In the genomic region with DNA sequence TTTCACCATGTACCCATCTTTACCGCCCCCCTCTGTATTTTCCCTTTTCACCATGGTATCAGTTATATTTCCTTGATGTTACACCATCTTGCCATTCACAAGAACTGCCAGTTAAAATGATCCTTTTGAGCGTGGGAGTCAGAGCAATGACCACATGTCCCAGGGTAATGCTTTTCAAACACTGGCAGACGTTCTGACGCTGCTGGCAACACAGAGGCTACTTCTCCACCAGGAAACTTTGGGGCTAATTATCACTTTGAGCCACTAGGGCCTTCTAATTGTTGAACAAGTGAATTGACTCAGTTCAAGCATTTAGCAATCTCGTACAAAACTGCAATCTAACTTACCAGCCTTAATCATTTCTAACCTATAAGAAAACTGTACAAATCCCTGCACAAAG, we compare ENCODE assay signal across 20 mouse cellular contexts. TPM values are rescaled to one million over a fixed set of nuclear protein-coding genes. Genes with fewer than 3 reads are reported as not detected.
DNase-seq lines count a peak whose midpoint lies in the region; ATAC-seq and TF ChIP-seq lines count a peak whose summit lies in the region.
"Had no signal": no experiment of that assay in that cellular context is flagged by ENCODE, and none has a peak within 500 bp of the region (broad histone marks: within the 10 kb centered on the region; RNA-seq: fewer than 3 reads in every experiment).

No protein-coding gene starts in this region.

- H3K36me3 ChIP-seq in forebrain, postnatal 0 days (ENCODE audit: insufficient read depth) = no peaks in the 10 kb centered on the region
- H3K36me3 ChIP-seq in forebrain, embryonic 12.5 days (replicated peaks) = no peaks in the 10 kb centered on the region
- no peaks in the 10 kb centered on the region for H3K36me3 ChIP-seq in midbrain, embryonic 14.5 days (ENCODE audit: control insufficient read depth, insufficient read depth, low read length)
- no peaks in the 10 kb centered on the region for H3K36me3 ChIP-seq in midbrain, embryonic 16.5 days (ENCODE audit: control insufficient read depth, insufficient read depth, low read length)
- H3K36me3 ChIP-seq: embryonic facial prominence, embryonic 15.5 days; forebrain, embryonic 10.5 days; heart, embryonic 12.5 days; hindbrain, embryonic 10.5 days had no signal

- H3K4me1 ChIP-seq in forebrain, postnatal 0 days (ENCODE audit: insufficient read depth) = peaks cover 4% of the 10 kb centered on the region; the same call in 1 of the 2 replicates
- peaks cover 10% of the 10 kb centered on the region for H3K4me1 ChIP-seq in forebrain, embryonic 12.5 days
- peaks cover 11% of the 10 kb centered on the region for H3K4me1 ChIP-seq in midbrain, embryonic 14.5 days (ENCODE audit: control insufficient read depth, insufficient read depth, low read length)
- H3K4me1 ChIP-seq in midbrain, embryonic 16.5 days (ENCODE audit: control insufficient read depth, insufficient read depth, low read length) = peaks cover 8% of the 10 kb centered on the region

- no peak overlapping the region for H3K4me3 ChIP-seq in forebrain, postnatal 0 days (ENCODE audit: low read depth, low read length)
- no peak overlapping the region for H3K4me3 ChIP-seq in forebrain, embryonic 12.5 days (replicated peaks)
- no peak overlapping the region for H3K4me3 ChIP-seq in midbrain, embryonic 14.5 days (replicated peaks; ENCODE audit: low read depth, low read length)
- no peak overlapping the region for H3K4me3 ChIP-seq in midbrain, embryonic 16.5 days (ENCODE audit: low read depth, low read length)
- H3K4me3 ChIP-seq: embryonic facial prominence, embryonic 15.5 days; erythroblast, embryonic 14.5 days; forebrain, embryonic 10.5 days; gastrocnemius, adult 2 months; heart, embryonic 12.5 days; hindbrain, embryonic 10.5 days had no signal

- WGBS in forebrain, postnatal 0 days = 23% methylated on average over 5 of the region's 5 CpGs
- 22% methylated on average over 5 of the region's 5 CpGs for WGBS in forebrain, embryonic 12.5 days
- 46% methylated on average over 5 of the region's 5 CpGs for whole genome bisulfite sequencing in midbrain, embryonic 14.5 days
- 41% methylated on average over 5 of the region's 5 CpGs for WGBS in midbrain, embryonic 16.5 days

- no peak for TF ChIP-seq POLR2A in brain, embryonic 14.5 days (IDR thresholded peaks at IDR 0.05; ENCODE audit: borderline replicate concordance, extremely low read depth, insufficient read depth, insufficient read length, poor library complexity, severe bottlenecking)

- H3K9ac ChIP-seq in forebrain, postnatal 0 days = no peak overlapping the region
- H3K9ac ChIP-seq in forebrain, embryonic 12.5 days = no peak overlapping the region
- H3K9ac ChIP-seq in midbrain, embryonic 14.5 days (replicated peaks; ENCODE audit: low read length) = no peak overlapping the region
- H3K9ac ChIP-seq in midbrain, embryonic 16.5 days (ENCODE audit: low read depth, low read length) = no peak overlapping the region
- H3K9ac ChIP-seq: embryonic facial prominence, embryonic 15.5 days; heart, embryonic 12.5 days had no signal

- no peak for ATAC-seq in forebrain, postnatal 0 days
- ATAC-seq in forebrain, embryonic 12.5 days (ENCODE audit: low FRiP score) = no peak
- ATAC-seq in midbrain, embryonic 14.5 days (ENCODE audit: low FRiP score, low TSS enrichment) = no peak
- no peak for ATAC-seq in midbrain, embryonic 16.5 days
- ATAC-seq: hindbrain, embryonic 16.5 days; inflammation-experienced regulatory T-cells, adult 6 months had no signal

- DNase-seq in forebrain, postnatal 0 days = no peak
- peak; percentile 3 for DNase-seq in midbrain, embryonic 14.5 days
- DNase-seq in Muller cell, postnatal 12 days (ENCODE audit: inconsistent ontology term) = peak; percentile 71
- DNase-seq in brain, embryonic 14.5 days (ENCODE audit: low read depth) = peak; percentile 66
- no peak for DNase-seq in ovary, adult 18-20 months (ENCODE audit: low spot score)
- DNase-seq: adrenal gland, postnatal 10 days; cerebellum, adult 18-20 months; cerebellum, adult 9-11 months; cerebellum, postnatal 36 days; gastrocnemius, adult 2 months; gastrocnemius, postnatal 25 days had no signal

- peak; percentile 8; the same call in 1 of the 2 replicates for TF ChIP-seq CTCF in forebrain, postnatal 0 days (IDR thresholded peaks at IDR 0.05; ENCODE audit: low read depth)
- no peak for TF ChIP-seq CTCF in brain, embryonic 14.5 days (IDR thresholded peaks at IDR 0.05; ENCODE audit: borderline replicate concordance, extremely low read depth, insufficient read depth, insufficient read length)

- no peak overlapping the region for H3K4me2 ChIP-seq in forebrain, postnatal 0 days (ENCODE audit: low read depth)
- H3K4me2 ChIP-seq in forebrain, embryonic 12.5 days = no peak overlapping the region
- H3K4me2 ChIP-seq in midbrain, embryonic 14.5 days (ENCODE audit: low read length) = no peak overlapping the region
- H3K4me2 ChIP-seq in midbrain, embryonic 16.5 days (ENCODE audit: low read length) = no peak overlapping the region
- H3K4me2 ChIP-seq: embryonic facial prominence, embryonic 15.5 days; heart, embryonic 12.5 days had no signal

- H3K27me3 ChIP-seq in forebrain, postnatal 0 days (ENCODE audit: insufficient read depth, low read length) = no peaks in the 10 kb centered on the region
- no peaks in the 10 kb centered on the region for H3K27me3 ChIP-seq in forebrain, embryonic 12.5 days
- no peaks in the 10 kb centered on the region for H3K27me3 ChIP-seq in midbrain, embryonic 14.5 days (ENCODE audit: control insufficient read depth, insufficient read depth, low read length)
- H3K27me3 ChIP-seq in midbrain, embryonic 16.5 days (ENCODE audit: control insufficient read depth, insufficient read depth, low read depth, low read length) = no peaks in the 10 kb centered on the region
- H3K27me3 ChIP-seq: embryonic facial prominence, embryonic 15.5 days; heart, embryonic 12.5 days had no signal

- no peak overlapping the region for H3K27ac ChIP-seq in forebrain, postnatal 0 days (ENCODE audit: low read depth, low read length)
- H3K27ac ChIP-seq in forebrain, embryonic 12.5 days = no peak overlapping the region
- H3K27ac ChIP-seq in midbrain, embryonic 14.5 days (replicated peaks; ENCODE audit: low read depth, low read length) = no peak overlapping the region
- H3K27ac ChIP-seq in midbrain, embryonic 16.5 days (ENCODE audit: low read length) = no peak overlapping the region
- H3K27ac ChIP-seq: embryonic facial prominence, embryonic 15.5 days; forebrain, embryonic 10.5 days; gastrocnemius, adult 2 months; hindbrain, embryonic 10.5 days had no signal

- no peaks in the 10 kb centered on the region for H3K9me3 ChIP-seq in forebrain, postnatal 0 days (ENCODE audit: low read length)
- no peaks in the 10 kb centered on the region for H3K9me3 ChIP-seq in forebrain, embryonic 12.5 days
- no peaks in the 10 kb centered on the region for H3K9me3 ChIP-seq in midbrain, embryonic 14.5 days (ENCODE audit: control insufficient read depth, low read length)
- H3K9me3 ChIP-seq in midbrain, embryonic 16.5 days (replicated peaks; ENCODE audit: control insufficient read depth, low read length, poor library complexity, severe bottlenecking) = no peaks in the 10 kb centered on the region
- H3K9me3 ChIP-seq: embryonic facial prominence, embryonic 15.5 days; forebrain, embryonic 10.5 days; heart, embryonic 12.5 days; hindbrain, embryonic 10.5 days had no signal

RNA-seq across cellular contexts. Expression of gene Slc39a10, which starts 47.4 kb away (rescaled TPM):
- total RNA-seq in forebrain, postnatal 0 days (2014; rRNA removed) = 70.0 and 79.9 TPM in 2 replicates
- 36.3 and 48.3 TPM in 2 replicates for polyA plus RNA-seq in forebrain, postnatal 0 days (2015; fragmentation: Nextera tagmentation; extraction: Ambion mirVana)
- 71.5 and 78.4 TPM in 2 replicates for polyA plus RNA-seq in forebrain, embryonic 12.5 days (2016; fragmentation: Nextera tagmentation; extraction: Ambion mirVana)
- polyA plus RNA-seq in midbrain, embryonic 14.5 days (2014; fragmentation: Nextera tagmentation; extraction: Ambion mirVana) = 76.8 and 98.0 TPM in 2 replicates
- 73.6 and 84.4 TPM in 2 replicates for polyA plus RNA-seq in midbrain, embryonic 16.5 days (2015; fragmentation: Nextera tagmentation; extraction: Ambion mirVana)
- polyA plus RNA-seq in brain, embryonic 14.5 days (2012; rRNA removed) = 49.1 and 65.8 TPM in 2 replicates

Comparison
In these comparisons a context has a peak if more than half of its experiments do, and no peak if none do; other contexts are left out.
1. DNase-seq: peak in midbrain, embryonic 14.5 days (single experiment), Muller cell, postnatal 12 days (single experiment) and brain, embryonic 14.5 days (single experiment); none in forebrain, postnatal 0 days (single experiment) and ovary, adult 18-20 months (single experiment).